Mouse (Mus musculus) brown adipose tissue, adult 24 weeks (tissue): ENCODE data around the gene 2610507B11Rik. TPM values are rescaled to one million over a fixed set of nuclear protein-coding genes. Genes with fewer than 3 reads are reported as not detected.
"Not testable (repeated sequence)": the region's sequence is repeated elsewhere in the genome, so short reads cannot be mapped to it uniquely, and the experiment has no call there.

Source experiments
- H3K27ac ChIP-seq: fragments of 200-500 bp; replicated peaks from 2 replicates; pipeline ENCODE4 v1.5.1; 2012; ENCODE audit warnings: low read depth, mild to moderate bottlenecking, low read length
- H3K4me1 ChIP-seq: fragments of 200-500 bp; 2 replicates; pipeline ENCODE4 v1.6.1; 2012; ENCODE audit warnings: low read length, mixed read lengths; ENCODE audit not compliant: control insufficient read depth, insufficient read depth, insufficient read length
- H3K4me3 ChIP-seq: fragments of 200-500 bp; 2 replicates; pipeline ENCODE4 v1.5.1; 2012; ENCODE audit warnings: low read depth, mild to moderate bottlenecking, low read length, moderate library complexity; ENCODE audit not compliant: insufficient read depth
- polyA plus RNA-seq: library from polyadenylated mRNA; stranded (reverse); fragments of >200 nt; gene quantifications from 2 replicates; pipeline ENCODE4 v1.2.4, GENCODE M21; 2012; ENCODE audit not compliant: missing spikeins, insufficient read depth, insufficient read length

2610507B11Rik gene
- polyA plus RNA-seq, 1 experiment: 104 TPM

GRCm38 (mm10) chr11:78262550-78262949, 998 bp downstream of the 2610507B11Rik start:
- H3K27ac ChIP-seq: no peak overlapping the region
- no peaks in the 10 kb centered on the region; the same call in 1 of the 2 replicates for H3K4me1 ChIP-seq
- peak overlapping the region; percentile 97 for H3K4me3 ChIP-seq

GRCm38 (mm10) chr11:78265571-78265970, 4.0 kb downstream of the 2610507B11Rik start:
- Histone ChIP-seq H3K27ac (no peak overlapping the region), H3K4me3 (no peak overlapping the region), H3K4me1 (no peaks in the 10 kb centered on the region)

GRCm38 (mm10) chr11:78271986-78272385, 10.4 kb downstream of the 2610507B11Rik start:
- Histone ChIP-seq H3K4me3 (no peak overlapping the region), H3K27ac (no peak overlapping the region), H3K4me1 (no peaks in the 10 kb centered on the region)

GRCm38 (mm10) chr11:78275596-78275995, 14.0 kb downstream of the 2610507B11Rik start:
- peaks cover 6% of the 10 kb centered on the region; the same call in 1 of the 2 replicates for H3K4me1 ChIP-seq
- no peak overlapping the region for H3K4me3 ChIP-seq
- no peak overlapping the region for H3K27ac ChIP-seq

- not testable (repeated sequence) for H3K4me1 ChIP-seq, H3K27ac ChIP-seq, H3K4me3 ChIP-seq
Measured at GRCm38 (mm10) chr11:78276169-78276568, 14.6 kb downstream of the 2610507B11Rik start.

GRCm38 (mm10) chr11:78278853-78279252, 17.3 kb downstream of the 2610507B11Rik start:
- H3K4me3 ChIP-seq: no peak overlapping the region
- peaks cover 6% of the 10 kb centered on the region; the same call in 1 of the 2 replicates for H3K4me1 ChIP-seq
- no peak overlapping the region for H3K27ac ChIP-seq

GRCm38 (mm10) chr11:78279586-78279985, 18.0 kb downstream of the 2610507B11Rik start:
- Histone ChIP-seq H3K4me3 (no peak overlapping the region), H3K27ac (no peak overlapping the region), H3K4me1 (peaks cover 6% of the 10 kb centered on the region; the same call in 1 of the 2 replicates)

GRCm38 (mm10) chr11:78289146-78289763, 27.7 kb downstream of the 2610507B11Rik start:
- H3K4me3 ChIP-seq: no peak overlapping the region
- H3K27ac ChIP-seq: no peak overlapping the region
- no peaks in the 10 kb centered on the region for H3K4me1 ChIP-seq

GRCm38 (mm10) chr11:78290654-78291053, 29.1 kb downstream of the 2610507B11Rik start, which contains the start of gene BC030499:
TSS of gene BC030499 (plus strand) at chr11:78290841.
- Histone ChIP-seq H3K27ac (no peak within 1 kb of the TSS), H3K4me1 (no peaks in the 10 kb centered on the region), H3K4me3 (no peak within 1 kb of the TSS)

- no peak overlapping the region for H3K4me3 ChIP-seq
- H3K4me1 ChIP-seq: no peaks in the 10 kb centered on the region
- no peak overlapping the region for H3K27ac ChIP-seq
Measured at GRCm38 (mm10) chr11:78294585-78294984, 33.0 kb downstream of the 2610507B11Rik start.

- H3K27ac ChIP-seq: no peak overlapping the region
- peaks cover 3% of the 10 kb centered on the region; the same call in 1 of the 2 replicates for H3K4me1 ChIP-seq
- H3K4me3 ChIP-seq: peak overlapping the region; percentile 48
Measured at GRCm38 (mm10) chr11:78300917-78301316, 39.4 kb downstream of the 2610507B11Rik start.

GRCm38 (mm10) chr11:78301357-78302084, 40.0 kb downstream of the 2610507B11Rik start, which contains the start of gene Spag5:
TSS of gene Spag5 (plus strand) at chr11:78301529.
- H3K27ac ChIP-seq: no peak within 1 kb of the TSS
- H3K4me1 ChIP-seq: peaks cover 3% of the 10 kb centered on the region; the same call in 1 of the 2 replicates
- H3K4me3 ChIP-seq: peak within 1 kb of the TSS; percentile 48

- Histone ChIP-seq H3K27ac (no peak overlapping the region), H3K4me3 (no peak overlapping the region), H3K4me1 (peaks cover 3% of the 10 kb centered on the region; the same call in 1 of the 2 replicates)
Measured at GRCm38 (mm10) chr11:78305272-78305671, 43.7 kb downstream of the 2610507B11Rik start.

- H3K4me3 ChIP-seq: no peak overlapping the region
- H3K27ac ChIP-seq: 0 out of 2 replicates have a peak overlapping the region, but pooled peaks have one; percentile 19
- no peaks in the 10 kb centered on the region; the same call in 1 of the 2 replicates for H3K4me1 ChIP-seq
Measured at GRCm38 (mm10) chr11:78310861-78311511, 49.4 kb downstream of the 2610507B11Rik start.

GRCm38 (mm10) chr11:78313662-78314061, 52.1 kb downstream of the 2610507B11Rik start:
- H3K4me3 ChIP-seq: no peak overlapping the region
- H3K27ac ChIP-seq: no peak overlapping the region
- no peaks in the 10 kb centered on the region; the same call in 1 of the 2 replicates for H3K4me1 ChIP-seq
